Mouse (Mus musculus) intestine, postnatal 0 days (tissue): ENCODE measurements at regions not wholly inside any gene's neighbourhood (a gene's known extent, or its start where the extent isn't known, plus 50 kb on each side); places are given as distances from the start of the nearest gene placed in this dataset.
A peak's percentile ranks its signal among the peaks of the same experiment; 100 is the strongest.

Experiments
- ATAC-seq: fragments of 200-750 bp; cut with Nextera tagmentation; 2 replicates; pipeline ENCODE4 v1.8.0; 2017; ENCODE audit warnings: mild to moderate bottlenecking, moderate TSS enrichment, moderate library complexity
- H3K27ac ChIP-seq: fragments of 300-500 bp; sonication (generic); 2 replicates; pipeline ENCODE4 v1.5.1; 2014; ENCODE audit warnings: mild to moderate bottlenecking, low read depth, low read length, moderate library complexity
- H3K27me3 ChIP-seq: fragments of 300-500 bp; sonication (generic); replicated peaks from 2 replicates; pipeline ENCODE4 v1.6.1; 2014; ENCODE audit warnings: low read length, mixed read lengths; ENCODE audit not compliant: control insufficient read depth, insufficient read depth
- H3K36me3 ChIP-seq: fragments of 300-500 bp; sonication (generic); 2 replicates; pipeline ENCODE4 v1.6.1; 2014; ENCODE audit warnings: mild to moderate bottlenecking, moderate library complexity; ENCODE audit not compliant: control insufficient read depth, insufficient read depth
- H3K4me1 ChIP-seq: fragments of 300-500 bp; sonication (generic); replicated peaks from 2 replicates; pipeline ENCODE4 v1.6.1; 2014; ENCODE audit warnings: antibody characterized with exemption, low read length, mixed read lengths; ENCODE audit not compliant: control insufficient read depth, insufficient read depth
- H3K4me2 ChIP-seq: fragments of 300-500 bp; sonication (generic); replicated peaks from 2 replicates; pipeline ENCODE4 v1.6.1; 2014; ENCODE audit warnings: low read depth, mild to moderate bottlenecking, moderate library complexity
- H3K4me3 ChIP-seq: fragments of 300-500 bp; sonication (generic); 2 replicates; pipeline ENCODE4 v1.5.1; 2014; ENCODE audit warnings: low read depth, low read length
- H3K9ac ChIP-seq: fragments of 300-500 bp; sonication (generic); 2 replicates; pipeline ENCODE4 v1.6.1; 2014; ENCODE audit warnings: mild to moderate bottlenecking, low read depth, low read length
- H3K9me3 ChIP-seq: fragments of 300-500 bp; sonication (generic); 2 replicates; pipeline ENCODE4 v1.6.1; 2016; ENCODE audit warnings: mixed run types; ENCODE audit not compliant: control insufficient read depth
- CTCF ChIP-seq: sonication (generic); IDR thresholded peaks from 2 replicates; pipeline ENCODE4 v1.5.1; 2016; ENCODE audit warnings: low read depth, mild to moderate bottlenecking, control low read depth, antibody characterized with exemption, moderate library complexity
- WGBS: fragments of 180-500 bp; shearing (Covaris S2); extraction: QIAGEN DNeasy Blood & Tissue Kit; methylation state at CpG from one replicate; pipeline ENCODE4 v1.1.7; 2014; 5-methylcytosine and 5-hydroxymethylcytosine counted together

DNA sequence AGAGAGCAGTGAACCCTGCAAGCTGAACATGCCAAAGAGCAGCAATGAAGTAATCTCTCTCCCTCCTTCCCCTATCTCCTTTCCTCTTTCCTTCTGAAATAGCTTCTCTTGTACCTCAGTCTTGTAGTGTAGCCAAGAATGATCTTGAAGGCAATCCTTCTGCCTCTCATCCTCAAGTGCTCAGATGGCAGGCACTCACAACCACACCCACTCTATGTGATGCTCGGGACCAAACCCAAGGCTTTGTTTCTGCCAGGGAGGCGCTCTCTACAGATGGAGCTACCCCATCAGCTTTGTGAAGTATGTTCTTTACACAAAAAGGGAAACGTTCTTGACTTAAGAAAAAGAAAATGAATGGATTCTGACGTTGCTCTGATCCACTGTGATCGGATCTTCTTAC is 57.6 kb upstream of the Nfe2l2 start:
- no peak for TF ChIP-seq CTCF
- 88% methylated on average over 5 of the region's 5 CpGs for WGBS
- H3K4me1 ChIP-seq = peaks cover 11% of the 10 kb centered on the region
- H3K27ac ChIP-seq = no peak overlapping the region
- no peak overlapping the region for H3K4me3 ChIP-seq
- no peak overlapping the region for H3K9ac ChIP-seq
- ATAC-seq = no peak
- H3K4me2 ChIP-seq = no peak overlapping the region
- no peaks in the 10 kb centered on the region for H3K36me3 ChIP-seq
- no peaks in the 10 kb centered on the region for H3K27me3 ChIP-seq
- no peaks in the 10 kb centered on the region for H3K9me3 ChIP-seq

DNA sequence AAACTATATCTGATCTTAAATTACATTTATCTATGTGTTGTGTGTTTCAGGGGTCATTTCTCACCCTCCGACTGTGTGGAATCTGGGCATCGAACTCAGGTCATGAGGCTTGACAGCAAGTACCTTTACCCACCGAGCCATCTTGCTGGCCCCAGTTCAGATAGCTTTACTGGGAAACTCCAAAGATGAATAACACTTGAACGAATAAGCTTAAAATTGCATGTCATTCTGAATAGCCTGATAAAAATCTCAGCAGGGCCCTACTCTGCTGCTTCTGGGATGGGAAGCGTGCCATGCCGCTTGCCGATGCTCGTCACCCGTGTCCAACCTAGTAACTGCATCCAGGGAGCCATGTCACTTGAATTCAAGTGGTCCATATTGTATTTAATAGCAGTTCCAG is 57.2 kb upstream of the Nfe2l2 start:
- no peak overlapping the region for H3K4me3 ChIP-seq
- no peak for ATAC-seq
- H3K4me2 ChIP-seq = no peak overlapping the region
- no peaks in the 10 kb centered on the region for H3K9me3 ChIP-seq
- no peak overlapping the region for H3K27ac ChIP-seq
- peaks cover 11% of the 10 kb centered on the region for H3K4me1 ChIP-seq
- WGBS = 90% methylated on average over 9 of the region's 9 CpGs
- no peaks in the 10 kb centered on the region for H3K27me3 ChIP-seq
- no peak overlapping the region for H3K9ac ChIP-seq
- no peak for TF ChIP-seq CTCF
- no peaks in the 10 kb centered on the region for H3K36me3 ChIP-seq

DNA sequence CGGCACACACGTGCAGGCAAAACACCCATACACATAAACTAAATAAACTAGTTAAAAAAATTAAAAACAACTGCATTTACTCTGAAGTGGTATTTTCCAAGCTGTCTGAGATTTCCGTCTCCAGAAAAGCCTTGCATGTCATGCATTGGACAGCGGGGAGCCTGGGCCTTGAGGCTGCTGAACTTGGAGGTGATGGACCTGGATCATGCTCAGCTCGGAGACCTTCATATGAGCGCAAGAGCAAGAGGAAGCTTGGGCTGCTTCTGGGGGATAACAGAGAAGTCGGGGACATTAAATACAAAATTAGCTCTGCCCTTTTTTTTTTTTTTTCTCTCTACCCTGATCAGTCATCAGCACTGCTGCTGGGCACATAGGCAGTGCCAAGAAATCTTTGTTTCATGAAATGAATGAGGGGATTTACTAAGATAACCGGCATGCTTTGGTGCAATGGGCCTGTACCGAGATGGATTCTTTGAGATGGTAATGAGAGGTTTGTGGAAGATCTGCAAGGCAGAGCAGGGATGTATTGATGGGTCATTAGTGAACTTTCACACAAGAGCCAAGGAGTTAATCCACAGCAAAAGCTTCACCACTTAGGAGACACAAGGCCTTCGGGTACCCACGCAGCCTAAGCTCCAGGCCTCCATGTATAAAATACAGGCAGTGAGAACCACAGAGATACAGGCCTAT is 54.9 kb upstream of the Nfe2l2 start:
- Histone ChIP-seq H3K4me1 (peaks cover 11% of the 10 kb centered on the region), H3K36me3 (no peaks in the 10 kb centered on the region), H3K27me3 (no peaks in the 10 kb centered on the region), H3K9me3 (no peaks in the 10 kb centered on the region), H3K4me3 (no peak overlapping the region), H3K4me2 (no peak overlapping the region), H3K9ac (no peak overlapping the region), H3K27ac (no peak overlapping the region)
- WGBS = 90% methylated on average over 11 of the region's 11 CpGs
- no peak for ATAC-seq
- TF ChIP-seq CTCF = no peak

DNA sequence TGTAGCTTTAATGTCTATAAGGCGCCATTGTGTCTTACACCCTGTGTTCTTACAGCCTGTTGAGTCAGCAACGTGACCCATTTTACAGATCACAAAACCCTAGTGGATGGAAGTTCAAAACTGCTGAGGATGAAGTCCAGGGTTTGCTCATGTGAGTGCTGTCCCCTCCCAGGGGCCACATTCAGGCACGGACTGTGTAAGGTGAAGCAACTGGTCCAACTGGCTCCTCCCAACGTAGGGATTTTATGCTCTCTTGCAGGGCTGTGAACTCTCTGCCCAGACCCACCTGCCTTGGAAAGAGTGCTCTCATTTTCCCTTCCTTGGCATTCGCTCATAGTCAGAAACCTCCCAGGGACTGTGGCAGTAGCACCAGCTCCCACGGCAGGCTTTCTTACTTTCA is 53.8 kb upstream of the Nfe2l2 start:
- H3K4me2 ChIP-seq = no peak overlapping the region
- TF ChIP-seq CTCF = no peak
- H3K4me1 ChIP-seq = peaks cover 10% of the 10 kb centered on the region
- 63% methylated on average over 6 of the region's 6 CpGs for WGBS
- H3K9ac ChIP-seq = no peak overlapping the region
- no peak overlapping the region for H3K27ac ChIP-seq
- no peaks in the 10 kb centered on the region for H3K36me3 ChIP-seq
- no peaks in the 10 kb centered on the region for H3K27me3 ChIP-seq
- H3K4me3 ChIP-seq = no peak overlapping the region
- no peaks in the 10 kb centered on the region for H3K9me3 ChIP-seq
- 0 out of 2 replicates have a peak, but pooled peaks have one; percentile 20 for ATAC-seq

DNA sequence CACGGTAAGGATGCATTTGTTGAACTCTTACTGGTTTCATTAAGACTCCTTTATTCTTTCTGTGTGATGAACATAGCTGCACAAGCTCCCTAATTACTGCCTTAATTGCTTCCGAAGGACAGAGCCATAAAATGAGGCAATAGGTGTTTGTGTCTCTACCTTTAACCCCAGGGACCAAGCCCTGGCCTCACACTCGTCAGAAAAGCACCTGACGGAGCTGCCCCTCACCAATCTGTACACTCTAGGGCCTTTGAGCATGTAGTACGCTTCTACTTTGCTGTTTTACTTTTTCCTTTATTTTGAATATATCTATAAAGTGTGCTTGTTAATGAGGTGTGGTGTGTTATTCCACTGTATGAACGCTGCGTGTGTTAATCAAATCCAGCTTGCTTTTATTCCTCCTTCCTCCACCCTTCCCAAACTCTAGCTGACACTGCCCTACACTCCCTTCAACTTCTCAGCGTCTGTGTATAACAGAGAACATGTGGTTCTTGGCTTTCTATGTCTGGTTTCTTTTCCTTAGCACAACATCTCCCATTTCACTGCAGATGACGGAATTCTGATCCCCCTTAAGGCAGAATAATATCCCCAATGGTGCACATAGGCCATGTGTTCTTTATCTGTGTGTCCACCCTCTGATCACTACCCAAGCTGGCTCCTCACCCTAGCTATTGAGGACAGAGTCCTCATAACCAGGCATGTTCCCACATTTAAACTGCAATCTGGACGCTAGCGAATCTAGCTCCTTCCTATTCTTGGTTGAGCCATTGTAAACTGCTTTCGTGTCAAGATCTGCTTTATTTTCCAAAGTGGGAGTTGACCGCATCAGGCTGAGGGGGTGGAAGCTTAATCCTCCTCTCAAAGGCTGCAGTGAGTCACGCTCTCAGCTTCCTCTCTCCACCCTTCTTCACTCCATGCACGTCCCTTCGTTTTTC is 52.5 kb upstream of the Nfe2l2 start:
- TF ChIP-seq CTCF = no peak
- H3K9me3 ChIP-seq = no peaks in the 10 kb centered on the region
- H3K9ac ChIP-seq = no peak overlapping the region
- no peaks in the 10 kb centered on the region for H3K27me3 ChIP-seq
- peak overlapping the region; percentile 71 for H3K27ac ChIP-seq
- no peaks in the 10 kb centered on the region for H3K36me3 ChIP-seq
- peak; percentile 81 for ATAC-seq
- WGBS = 31% methylated on average over 16 of the region's 16 CpGs
- H3K4me2 ChIP-seq = peak overlapping the region; percentile 13; the same call in 1 of the 2 replicates
- H3K4me3 ChIP-seq = no peak overlapping the region
- peaks cover 4% of the 10 kb centered on the region; the same call in 1 of the 2 replicates for H3K4me1 ChIP-seq

DNA sequence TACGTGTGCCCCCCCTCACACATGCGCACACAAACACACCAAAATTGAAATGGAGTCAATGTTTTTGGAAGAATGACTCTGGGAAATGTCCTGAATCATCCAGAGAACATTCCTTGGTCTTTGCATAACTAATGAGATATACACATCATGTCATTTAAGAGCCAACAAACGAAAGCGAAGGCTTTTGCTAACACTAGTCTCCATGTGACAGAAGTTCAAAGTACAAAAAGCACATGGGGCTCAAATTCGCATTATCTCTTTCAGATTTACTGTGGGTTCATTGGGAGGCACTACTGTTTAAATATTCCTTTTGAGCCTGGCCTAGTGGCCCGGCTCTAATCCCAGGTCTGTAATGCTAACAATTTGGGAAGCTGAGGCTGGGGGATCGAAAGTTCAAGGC is 50.2 kb upstream of the Nfe2l2 start:
- Histone ChIP-seq H3K27ac (0 out of 2 replicates have a peak overlapping the region, but pooled peaks have one; percentile 5), H3K4me1 (peaks cover 4% of the 10 kb centered on the region; the same call in 1 of the 2 replicates), H3K4me3 (no peak overlapping the region), H3K27me3 (no peaks in the 10 kb centered on the region), H3K9ac (no peak overlapping the region), H3K9me3 (no peaks in the 10 kb centered on the region), H3K4me2 (no peak overlapping the region), H3K36me3 (no peaks in the 10 kb centered on the region)
- ATAC-seq = peak; percentile 56
- WGBS = 59% methylated on average over 7 of the region's 7 CpGs
- TF ChIP-seq CTCF = no peak
